Mouse (Mus musculus) embryonic facial prominence, embryonic 13.5 days (tissue): ENCODE results near the gene Osbpl5. TPM values are rescaled to one million over a fixed set of nuclear protein-coding genes. Genes with fewer than 3 reads are reported as not detected.
"Not testable (repeated sequence)": the region's sequence is repeated elsewhere in the genome, so short reads cannot be mapped to it uniquely, and the experiment has no call there.

Experiments used
- ATAC-seq: fragments of 200-750 bp; cut with Nextera tagmentation; 2 replicates; pipeline ENCODE4 v1.8.0; 2017; ENCODE audit warnings: low read depth; ENCODE audit not compliant: insufficient number of reproducible peaks, insufficient read depth, low FRiP score, low TSS enrichment
- H3K27ac ChIP-seq: fragments of 300-500 bp; sonication (generic); 2 replicates; pipeline ENCODE4 v1.5.1; 2015; ENCODE audit warnings: moderate library complexity, mild to moderate bottlenecking, inconsistent platforms
- H3K27me3 ChIP-seq: fragments of 300-500 bp; sonication (generic); 2 replicates; pipeline ENCODE4 v1.6.1; 2015; ENCODE audit warnings: mild to moderate bottlenecking, inconsistent platforms
- H3K36me3 ChIP-seq: fragments of 300-500 bp; sonication (generic); 2 replicates; pipeline ENCODE4 v1.6.1; 2015; ENCODE audit warnings: mild to moderate bottlenecking, inconsistent platforms
- H3K4me1 ChIP-seq: fragments of 300-500 bp; sonication (generic); 2 replicates; pipeline ENCODE4 v1.6.1; 2015; ENCODE audit warnings: inconsistent platforms
- H3K4me2 ChIP-seq: fragments of 300-500 bp; sonication (generic); 2 replicates; pipeline ENCODE4 v1.6.1; 2015; ENCODE audit warnings: moderate library complexity, mild to moderate bottlenecking, inconsistent platforms
- H3K4me3 ChIP-seq: fragments of 300-500 bp; sonication (generic); 2 replicates; pipeline ENCODE4 v1.5.1; 2015; ENCODE audit warnings: mild to moderate bottlenecking, inconsistent platforms
- H3K9ac ChIP-seq: fragments of 300-500 bp; sonication (generic); 2 replicates; pipeline ENCODE4 v1.6.1; 2015; ENCODE audit warnings: mild to moderate bottlenecking, inconsistent platforms
- H3K9me3 ChIP-seq: fragments of 300-500 bp; sonication (generic); 2 replicates; pipeline ENCODE4 v1.6.1; 2016; ENCODE audit warnings: inconsistent platforms
- WGBS: fragments of 180-500 bp; shearing (Covaris S2); methylation state at CpG from one replicate; pipeline ENCODE4 v1.1.7; 2015; ENCODE audit warnings: mixed read lengths; 5-methylcytosine and 5-hydroxymethylcytosine counted together
- polyA plus RNA-seq: library from polyadenylated mRNA; unstranded; fragments of >200 nt; fragmentation: Nextera tagmentation; extraction: Ambion mirVana; gene quantifications from 2 replicates; pipeline ENCODE4 v1.2.1, GENCODE M21; 2015

Osbpl5 gene
- polyA plus RNA-seq, 1 experiment from 2014 or later = 37.9 TPM

DNA sequence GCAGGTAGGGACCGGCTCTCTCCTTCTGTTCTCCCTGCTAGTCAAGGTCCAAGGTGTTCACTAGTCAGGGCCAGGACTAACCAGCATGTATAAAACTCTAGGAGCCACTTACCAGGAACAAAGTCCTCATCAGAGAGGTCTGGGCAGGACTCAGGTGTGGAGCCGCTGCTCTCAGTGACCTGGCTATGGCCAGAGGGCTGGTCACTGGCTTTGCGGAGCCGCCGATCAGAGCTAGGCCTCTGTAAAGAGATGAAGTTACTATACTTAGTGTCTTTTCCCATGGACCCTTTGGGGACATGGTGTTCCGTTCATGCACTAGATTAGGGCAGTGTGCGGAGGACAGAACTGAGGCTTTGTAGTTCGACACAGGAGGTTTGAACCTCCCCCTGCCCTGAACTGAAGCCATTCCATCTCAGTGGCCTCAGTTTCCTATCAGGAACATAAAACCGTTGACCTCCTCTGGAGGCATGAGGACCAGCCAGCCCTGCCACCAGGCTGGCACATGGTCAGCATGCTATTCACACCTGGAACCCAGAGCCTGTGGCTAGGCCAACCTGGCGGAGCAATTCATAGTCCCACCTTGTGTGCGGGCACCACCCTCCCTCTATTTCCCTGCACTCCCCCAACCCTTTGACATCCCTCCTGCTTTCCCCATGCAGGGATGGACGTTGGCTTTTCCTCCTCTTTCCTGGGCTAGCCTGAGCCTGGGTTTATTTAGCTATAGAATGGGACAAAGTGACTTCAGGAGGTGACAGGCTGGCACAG, 63.9 kb downstream of the Osbpl5 start:
- H3K36me3 ChIP-seq = peaks cover 98% of the 10 kb centered on the region
- no peak for ATAC-seq
- no peaks in the 10 kb centered on the region for H3K27me3 ChIP-seq
- no peaks in the 10 kb centered on the region for H3K9me3 ChIP-seq
- 86% methylated on average over 12 of the region's 12 CpGs for WGBS
- H3K4me1 ChIP-seq = no peaks in the 10 kb centered on the region
- no peak overlapping the region for H3K4me2 ChIP-seq
- H3K4me3 ChIP-seq = no peak overlapping the region
- no peak overlapping the region for H3K9ac ChIP-seq
- H3K27ac ChIP-seq = no peak overlapping the region

DNA sequence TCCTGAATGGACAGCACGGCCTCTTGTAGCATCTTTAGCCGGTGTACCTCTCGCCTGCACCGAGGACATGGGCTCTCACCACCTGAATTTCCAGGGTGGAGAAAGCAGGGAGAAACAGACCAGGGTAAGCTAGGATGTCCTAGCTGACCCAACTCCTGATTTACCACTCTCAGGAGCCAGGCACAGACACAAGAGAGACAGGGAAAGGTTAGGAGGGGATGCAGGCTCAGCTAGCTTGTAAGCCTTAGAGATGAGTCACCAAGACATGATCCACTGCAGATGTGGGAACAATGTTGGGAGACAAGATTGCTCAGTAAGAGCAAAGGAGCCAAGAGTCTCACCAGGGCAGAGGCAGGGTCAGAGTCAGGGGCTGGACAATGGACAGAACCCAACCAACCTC, 64.9 kb downstream of the Osbpl5 start:
- H3K4me3 ChIP-seq = no peak overlapping the region
- H3K27me3 ChIP-seq = no peaks in the 10 kb centered on the region
- ATAC-seq = no peak
- no peak overlapping the region for H3K9ac ChIP-seq
- H3K36me3 ChIP-seq = peaks cover 93% of the 10 kb centered on the region
- no peak overlapping the region for H3K27ac ChIP-seq
- WGBS = 91% methylated on average over 4 of the region's 4 CpGs
- no peaks in the 10 kb centered on the region for H3K4me1 ChIP-seq
- H3K9me3 ChIP-seq = no peaks in the 10 kb centered on the region
- no peak overlapping the region for H3K4me2 ChIP-seq

DNA sequence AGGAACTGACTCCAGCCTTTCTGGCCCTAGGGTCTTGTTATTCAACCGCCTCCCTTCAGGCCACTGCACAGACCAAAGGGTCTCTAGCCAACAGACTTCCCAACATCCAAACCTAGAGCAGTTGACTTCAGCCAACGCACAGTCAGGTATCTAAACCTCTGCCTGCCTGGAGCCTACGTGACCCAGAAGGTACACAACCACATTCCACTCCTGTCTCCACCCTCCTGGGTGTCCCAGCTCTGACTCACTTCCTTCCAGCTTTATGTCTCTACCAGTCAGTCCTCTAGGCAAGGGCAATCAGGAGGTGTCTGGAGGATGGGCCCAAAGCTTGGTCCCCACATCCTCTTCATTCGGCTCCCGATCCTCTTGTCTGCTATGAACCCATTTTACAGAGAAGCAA, 65.6 kb downstream of the Osbpl5 start:
- Histone ChIP-seq H3K27ac (no peak overlapping the region), H3K36me3 (peaks cover 85% of the 10 kb centered on the region), H3K4me1 (no peaks in the 10 kb centered on the region), H3K27me3 (no peaks in the 10 kb centered on the region), H3K9me3 (no peaks in the 10 kb centered on the region), H3K4me3 (no peak overlapping the region), H3K4me2 (no peak overlapping the region), H3K9ac (no peak overlapping the region)
- ATAC-seq = no peak
- WGBS = 88% methylated on average over 5 of the region's 5 CpGs

DNA sequence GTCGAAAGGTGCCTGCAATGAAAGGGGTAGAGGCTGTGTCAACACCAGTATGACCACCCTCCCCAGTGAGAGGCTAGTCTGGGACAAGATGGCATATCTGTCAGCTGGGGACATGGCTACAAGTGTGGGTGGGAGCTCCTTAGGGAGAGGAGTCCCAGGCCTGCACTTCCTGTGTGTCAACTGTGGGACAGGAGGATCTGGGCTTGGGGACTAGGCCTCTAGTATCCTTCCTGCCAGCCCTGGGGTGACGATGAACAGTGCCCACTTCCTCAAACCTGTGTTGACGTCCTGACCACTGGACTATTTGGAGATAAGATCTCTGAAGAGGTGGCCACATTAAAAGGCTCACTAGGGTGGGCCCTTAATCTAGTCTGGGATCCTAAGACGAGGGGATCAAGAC, 66.8 kb downstream of the Osbpl5 start:
- 73% methylated on average over 4 of the region's 4 CpGs for WGBS
- Histone ChIP-seq H3K36me3 (peaks cover 73% of the 10 kb centered on the region), H3K4me3 (no peak overlapping the region), H3K27ac (no peak overlapping the region), H3K4me1 (peaks cover 5% of the 10 kb centered on the region; the same call in 1 of the 2 replicates), H3K27me3 (peaks cover 6% of the 10 kb centered on the region; the same call in 1 of the 2 replicates), H3K9me3 (no peaks in the 10 kb centered on the region), H3K4me2 (no peak overlapping the region), H3K9ac (no peak overlapping the region)
- no peak for ATAC-seq

DNA sequence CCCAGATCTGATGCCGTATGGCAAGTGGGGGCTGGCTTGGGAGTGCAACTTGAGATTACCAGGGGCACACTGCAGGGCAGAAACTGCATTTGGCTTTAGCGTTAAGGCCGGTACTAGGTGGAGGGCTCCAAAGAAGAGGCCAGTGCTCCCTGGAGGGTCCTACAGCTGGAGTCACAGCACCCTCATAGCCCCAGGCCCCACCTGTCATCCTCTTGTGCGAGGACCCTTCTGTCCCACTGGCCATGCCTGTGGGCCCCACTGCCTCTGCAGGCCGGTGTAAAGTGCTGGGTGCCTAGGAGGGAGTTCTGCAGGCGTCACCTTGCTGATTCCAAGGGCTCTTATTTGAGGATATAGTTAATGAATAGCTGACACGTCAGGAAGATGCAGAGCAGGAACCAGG, 67.3 kb downstream of the Osbpl5 start:
- H3K36me3 ChIP-seq = peaks cover 68% of the 10 kb centered on the region
- H3K4me3 ChIP-seq = no peak overlapping the region
- no peak overlapping the region for H3K4me2 ChIP-seq
- no peak overlapping the region for H3K9ac ChIP-seq
- H3K4me1 ChIP-seq = peaks cover 5% of the 10 kb centered on the region; the same call in 1 of the 2 replicates
- ATAC-seq = no peak
- no peak overlapping the region for H3K27ac ChIP-seq
- H3K27me3 ChIP-seq = peaks cover 6% of the 10 kb centered on the region; the same call in 1 of the 2 replicates
- no peaks in the 10 kb centered on the region for H3K9me3 ChIP-seq
- 82% methylated on average over 7 of the region's 7 CpGs for WGBS

DNA sequence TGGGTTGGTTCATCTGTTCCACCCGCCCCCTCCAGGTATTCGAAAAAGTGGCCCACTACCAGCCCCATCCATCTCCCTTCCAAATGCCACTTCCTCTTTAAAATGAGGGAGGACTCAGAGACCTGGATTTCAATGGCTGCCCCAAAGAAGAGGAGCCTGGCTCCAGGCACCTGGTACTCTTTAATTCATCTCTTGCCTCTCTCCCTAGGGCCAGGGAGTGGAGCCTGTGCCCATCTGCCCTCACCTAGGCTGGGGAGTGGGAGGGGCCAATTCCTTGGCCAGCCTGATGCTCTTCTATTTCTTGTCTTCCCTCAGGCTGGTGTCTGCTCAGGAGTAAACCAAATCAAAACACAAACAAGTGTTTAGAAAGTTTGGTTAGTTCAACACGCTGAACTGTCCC, 70.1 kb downstream of the Osbpl5 start:
- ATAC-seq, H3K4me2 ChIP-seq, H3K4me3 ChIP-seq, H3K27ac ChIP-seq, H3K27me3 ChIP-seq, H3K9me3 ChIP-seq, H3K4me1 ChIP-seq, H3K9ac ChIP-seq: not testable (repeated sequence)
- WGBS = 89% methylated on average over 3 of the region's 3 CpGs
- peaks cover 40% of the 10 kb centered on the region for H3K36me3 ChIP-seq

DNA sequence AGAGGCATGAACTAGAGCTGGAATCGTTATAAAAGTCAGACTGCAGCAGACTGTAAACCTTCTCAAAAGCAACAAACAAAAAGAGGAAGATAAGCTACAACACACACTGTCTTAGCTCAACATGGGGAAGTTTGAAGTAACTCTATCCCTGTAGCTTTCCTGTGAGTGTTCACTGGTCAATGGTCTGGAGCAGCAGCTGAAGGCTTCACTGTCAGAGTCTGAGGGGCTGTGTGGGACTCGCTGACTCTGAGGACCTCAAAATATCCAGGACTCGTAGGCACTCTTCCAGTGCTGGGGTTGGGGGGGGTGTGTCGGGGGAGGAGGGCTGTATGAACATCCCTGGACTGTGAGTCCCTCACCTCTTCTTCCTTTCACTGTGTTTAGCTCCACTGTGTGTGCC, 70.6 kb downstream of the Osbpl5 start:
- H3K27ac ChIP-seq, H3K9ac ChIP-seq, H3K9me3 ChIP-seq, H3K4me1 ChIP-seq, H3K27me3 ChIP-seq, ATAC-seq, H3K4me2 ChIP-seq, H3K4me3 ChIP-seq: not testable (repeated sequence)
- WGBS = 68% methylated on average over 4 of the region's 4 CpGs
- H3K36me3 ChIP-seq = peaks cover 36% of the 10 kb centered on the region

DNA sequence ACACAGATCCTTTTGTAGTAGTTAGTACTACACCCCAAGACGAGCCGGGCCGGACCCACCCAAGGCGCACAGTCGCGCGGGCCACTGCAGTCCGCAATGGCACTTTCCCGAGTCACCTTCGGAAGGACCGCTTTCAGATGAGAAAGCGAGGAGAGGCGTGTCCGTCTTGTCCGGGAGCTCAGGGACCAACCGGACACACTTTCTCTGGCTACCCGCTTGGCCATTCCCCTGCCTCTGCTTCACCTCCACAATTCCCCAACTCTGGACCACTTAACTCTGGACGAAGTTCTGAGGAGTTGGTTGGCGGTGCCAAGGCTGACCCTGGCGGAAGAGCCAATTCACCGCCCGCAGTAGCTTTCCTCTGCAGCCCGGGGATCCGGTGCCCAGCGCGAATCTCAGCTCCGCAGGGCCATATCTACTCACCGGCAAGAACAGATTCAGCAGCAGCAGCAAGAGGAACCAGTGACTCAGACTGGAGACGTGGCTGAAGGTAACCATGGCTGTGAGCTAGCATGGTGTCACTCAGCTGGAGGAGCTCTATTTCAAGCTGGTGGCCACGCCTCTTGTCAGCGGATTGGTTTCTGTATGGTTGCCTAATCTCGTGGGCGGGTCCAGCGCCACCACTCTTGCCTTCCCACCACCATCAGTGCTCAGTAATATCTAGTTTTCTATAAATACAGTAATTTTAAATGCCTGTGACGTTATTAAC, 71.3 kb downstream of the Osbpl5 start, which contains the start of gene Tnfrsf23:
Gene Tnfrsf23 (minus strand): TSS at position 514 of the 709 bp plus-strand sequence.
- H3K27me3 ChIP-seq = peaks cover 6% of the 10 kb centered on the region; the same call in 1 of the 2 replicates
- peak; percentile 78 for ATAC-seq

DNA sequence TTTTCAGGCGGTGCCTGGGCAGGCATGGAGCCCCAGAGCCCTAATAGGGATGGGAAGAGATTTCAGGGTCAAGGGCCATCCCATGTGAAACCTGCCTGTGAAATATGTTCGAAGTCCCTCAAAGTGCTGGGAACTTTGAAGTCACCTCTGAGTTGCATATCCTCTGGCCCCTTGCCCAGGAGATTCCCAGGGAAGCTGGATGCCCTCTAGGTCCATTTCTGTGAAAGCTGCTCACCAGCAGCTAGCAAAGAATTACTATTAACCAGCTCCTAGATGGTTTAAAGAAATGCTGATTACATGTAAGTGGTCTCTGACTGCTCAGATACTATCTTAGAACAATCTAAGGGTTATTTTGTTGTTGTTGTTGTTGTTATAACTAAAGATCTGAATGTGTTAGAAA, 72.2 kb downstream of the Osbpl5 start:
- not testable (repeated sequence) for H3K9me3 ChIP-seq, H3K9ac ChIP-seq, H3K27me3 ChIP-seq, ATAC-seq, H3K4me3 ChIP-seq, H3K4me2 ChIP-seq, H3K4me1 ChIP-seq, H3K27ac ChIP-seq
- 63% methylated on average over 2 of the region's 2 CpGs for WGBS
- H3K36me3 ChIP-seq = peaks cover 19% of the 10 kb centered on the region

More for the DNA sequence above, 71.3 kb downstream of the Osbpl5 start, which contains the start of gene Tnfrsf23:
- no peaks in the 10 kb centered on the region for H3K9me3 ChIP-seq
- peak within 1 kb of the TSS; percentile 67 for H3K9ac ChIP-seq
- 2% methylated on average over 35 of the region's 35 CpGs for WGBS
- no peak within 1 kb of the TSS for H3K27ac ChIP-seq
- H3K4me3 ChIP-seq = peak within 1 kb of the TSS; percentile 47
- peak within 1 kb of the TSS; percentile 86 for H3K4me2 ChIP-seq
- peaks cover 29% of the 10 kb centered on the region for H3K36me3 ChIP-seq
- H3K4me1 ChIP-seq = peaks cover 5% of the 10 kb centered on the region; the same call in 1 of the 2 replicates

DNA sequence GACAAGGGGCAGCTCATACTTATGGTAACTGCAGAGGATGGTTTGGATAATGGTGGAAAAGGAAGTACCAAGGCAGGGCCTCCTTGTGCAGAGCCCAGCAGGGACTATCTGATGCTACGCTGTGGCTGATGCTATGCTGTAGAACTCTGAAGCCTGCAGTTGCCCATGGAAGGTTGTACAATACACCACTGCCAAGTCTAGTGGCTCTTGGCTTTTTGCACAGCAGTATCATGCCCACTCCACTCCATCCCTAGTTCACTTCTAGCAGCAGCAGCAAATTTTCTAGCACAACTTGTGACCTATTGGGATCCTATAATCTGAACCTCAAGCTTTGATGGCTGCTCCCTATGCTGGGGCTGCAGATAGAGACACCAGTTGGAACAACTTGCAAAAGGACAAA, 75.2 kb downstream of the Osbpl5 start:
- no peaks in the 10 kb centered on the region for H3K36me3 ChIP-seq
- no peak overlapping the region for H3K27ac ChIP-seq
- ATAC-seq = no peak
- H3K9me3 ChIP-seq = no peaks in the 10 kb centered on the region
- H3K4me3 ChIP-seq = no peak overlapping the region
- peaks cover 6% of the 10 kb centered on the region; the same call in 1 of the 2 replicates for H3K27me3 ChIP-seq
- WGBS = 88% methylated on average over 1 of the region's 1 CpGs
- no peak overlapping the region for H3K9ac ChIP-seq
- peaks cover 5% of the 10 kb centered on the region; the same call in 1 of the 2 replicates for H3K4me1 ChIP-seq
- H3K4me2 ChIP-seq = no peak overlapping the region

DNA sequence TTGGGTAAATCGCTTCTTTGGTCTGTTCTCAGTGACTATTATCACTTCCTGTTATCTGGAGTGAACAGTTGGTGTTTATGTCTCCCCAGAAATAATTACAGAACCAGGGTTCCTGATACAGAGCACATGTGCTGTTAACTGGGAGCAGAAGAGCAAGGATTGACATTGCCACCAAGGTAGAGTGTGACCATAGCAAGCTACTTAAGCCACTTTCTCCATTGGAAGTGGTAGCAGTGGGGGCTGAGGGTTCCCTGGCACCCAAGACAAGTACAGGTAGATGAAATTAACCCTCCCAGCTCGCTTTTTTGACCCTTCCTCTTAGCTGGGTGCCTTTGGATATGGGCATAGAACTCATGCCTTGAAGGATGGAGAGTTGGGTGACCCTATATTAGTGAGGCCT, 75.9 kb downstream of the Osbpl5 start:
- not testable (repeated sequence) for H3K4me3 ChIP-seq, H3K4me2 ChIP-seq, ATAC-seq, H3K4me1 ChIP-seq, H3K36me3 ChIP-seq, H3K9ac ChIP-seq, H3K27me3 ChIP-seq, H3K27ac ChIP-seq, H3K9me3 ChIP-seq
- WGBS = 48% methylated on average over 2 of the region's 2 CpGs

DNA sequence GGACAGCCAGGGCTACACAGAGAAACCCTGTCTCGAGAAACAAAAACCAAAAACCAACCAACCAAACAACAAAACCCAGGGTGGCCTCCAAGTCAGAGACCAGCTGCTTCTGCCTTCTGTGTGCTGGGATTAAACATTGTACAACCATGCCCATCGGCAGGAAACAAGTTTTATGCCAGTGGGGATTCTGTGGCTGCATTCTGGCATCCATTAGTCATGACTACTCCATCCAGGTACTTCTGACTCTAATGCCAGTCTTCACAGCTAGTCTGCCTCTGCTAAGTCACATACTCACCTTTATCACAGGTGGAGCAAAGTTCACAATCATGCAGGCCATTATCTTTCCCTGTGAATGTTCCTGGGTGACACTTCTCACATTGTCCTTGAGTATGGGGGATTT, 77.1 kb downstream of the Osbpl5 start:
- H3K4me1 ChIP-seq, H3K4me2 ChIP-seq, ATAC-seq, H3K9me3 ChIP-seq, H3K4me3 ChIP-seq, H3K27ac ChIP-seq, H3K27me3 ChIP-seq, H3K36me3 ChIP-seq, H3K9ac ChIP-seq: not testable (repeated sequence)
- whole genome bisulfite sequencing = 72% methylated on average over 2 of the region's 2 CpGs
